ENCODE assay signal across 23 mouse cellular contexts in the genomic region with DNA sequence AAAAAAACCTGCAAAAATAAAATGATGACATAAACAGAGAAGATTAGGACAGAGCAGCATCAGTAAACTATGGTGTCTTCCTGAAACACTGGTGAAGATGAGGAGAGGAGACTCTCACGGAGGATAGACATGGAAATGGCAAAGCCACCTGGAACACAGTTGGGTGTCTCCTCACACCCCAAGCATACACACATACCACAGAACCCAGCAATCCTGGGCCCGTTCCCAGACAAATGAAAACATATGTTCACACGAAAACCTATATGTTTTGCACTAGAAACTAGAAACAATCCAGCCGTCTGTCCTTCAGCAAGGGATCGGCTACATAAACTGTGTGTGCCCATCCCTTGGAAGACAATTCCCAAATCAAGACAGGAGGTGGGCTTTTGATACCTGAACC. TPM values are rescaled to one million over a fixed set of nuclear protein-coding genes. Genes with fewer than 3 reads are reported as not detected.
DNase-seq lines count a peak whose midpoint lies in the region; ATAC-seq and TF ChIP-seq lines count a peak whose summit lies in the region.
"Had no signal": no experiment of that assay in that cellular context is flagged by ENCODE, and none has a peak within 500 bp of the region (broad histone marks: within the 10 kb centered on the region; RNA-seq: fewer than 3 reads in every experiment).

No protein-coding gene starts in this region.

- H3K9me3 ChIP-seq in forebrain, embryonic 12.5 days: no peaks in the 10 kb centered on the region
- no peaks in the 10 kb centered on the region for H3K9me3 ChIP-seq in forebrain, embryonic 16.5 days (ENCODE audit: control insufficient read depth, low read length)
- H3K9me3 ChIP-seq in limb, embryonic 14.5 days (ENCODE audit: control insufficient read depth, low read length): no peaks in the 10 kb centered on the region
- H3K9me3 ChIP-seq: heart, embryonic 13.5 days had no signal

- DNase-seq in gastrocnemius, adult 2 months: peak; percentile 11
- DNase-seq in gastrocnemius, postnatal 10 days: no peak
- DNase-seq in brain, adult 2 months (ENCODE audit: low read depth, low spot score): peak; percentile 49
- DNase-seq in limb, embryonic 14.5 days (ENCODE audit: low spot score): no peak
- no peak for DNase-seq in lung, postnatal 14 days
- no peak for DNase-seq in left cerebral cortex, postnatal 4 days
- DNase-seq: adrenal gland, postnatal 14 days; cerebellum, adult 18-20 months; cerebellum, adult 9-11 months; cerebellum, postnatal 36 days; gastrocnemius, postnatal 36 days; heart, adult 11 months; heart, postnatal 36 days had no signal

- H3K4me2 ChIP-seq in forebrain, embryonic 12.5 days: no peak overlapping the region
- no peak overlapping the region for H3K4me2 ChIP-seq in forebrain, embryonic 16.5 days (ENCODE audit: low read length)
- H3K4me2 ChIP-seq in limb, embryonic 14.5 days (replicated peaks; ENCODE audit: low read depth, low read length, severe bottlenecking): no peak overlapping the region
- H3K4me2 ChIP-seq: heart, embryonic 13.5 days had no signal

- 0 out of 2 replicates have a peak overlapping the region, but pooled peaks have one; percentile 31 for H3K27ac ChIP-seq in forebrain, embryonic 12.5 days
- no peak overlapping the region for H3K27ac ChIP-seq in forebrain, embryonic 16.5 days (ENCODE audit: low read length)
- no peak overlapping the region for H3K27ac ChIP-seq in gastrocnemius, adult 2 months
- H3K27ac ChIP-seq in limb, embryonic 14.5 days (replicated peaks; ENCODE audit: low read depth, low read length): 0 out of 2 replicates have a peak overlapping the region, but pooled peaks have one; percentile 33
- H3K27ac ChIP-seq: heart, embryonic 13.5 days had no signal

- no peaks in the 10 kb centered on the region for H3K36me3 ChIP-seq in forebrain, embryonic 12.5 days (replicated peaks)
- H3K36me3 ChIP-seq in forebrain, embryonic 16.5 days (ENCODE audit: control insufficient read depth, insufficient read depth): no peaks in the 10 kb centered on the region
- H3K36me3 ChIP-seq in limb, embryonic 14.5 days (ENCODE audit: control insufficient read depth, insufficient read depth, low read length): no peaks in the 10 kb centered on the region
- H3K36me3 ChIP-seq: heart, embryonic 13.5 days had no signal

- WGBS in forebrain, embryonic 12.5 days: 83% methylated on average over 5 of the region's 5 CpGs
- WGBS in forebrain, embryonic 16.5 days: 69% methylated on average over 5 of the region's 5 CpGs
- 40% methylated on average over 5 of the region's 5 CpGs for WGBS in limb, embryonic 14.5 days

- no peak overlapping the region for H3K4me3 ChIP-seq in forebrain, embryonic 12.5 days (replicated peaks)
- H3K4me3 ChIP-seq in forebrain, embryonic 16.5 days (replicated peaks; ENCODE audit: low read length): no peak overlapping the region
- no peak overlapping the region for H3K4me3 ChIP-seq in gastrocnemius, adult 2 months
- no peak overlapping the region for H3K4me3 ChIP-seq in limb, embryonic 14.5 days (replicated peaks; ENCODE audit: low read length)
- H3K4me3 ChIP-seq: heart, embryonic 13.5 days had no signal

- intact Hi-C loops in gastrocnemius, adult 2 months (cut with DNase I): no loop called here
- intact Hi-C loops in left cerebral cortex, postnatal 4 days (cut with DNase I): no loop called here

- TF ChIP-seq POLR2A in limb, embryonic 14.5 days (IDR thresholded peaks at IDR 0.05; ENCODE audit: borderline replicate concordance, extremely low read depth, insufficient read depth, insufficient read length): no peak

- TF ChIP-seq CTCF in gastrocnemius, adult 2 months (IDR thresholded peaks at IDR 0.05): no peak

- ATAC-seq in forebrain, embryonic 12.5 days (ENCODE audit: low FRiP score): no peak
- no peak for ATAC-seq in forebrain, embryonic 16.5 days
- ATAC-seq in limb, embryonic 14.5 days (ENCODE audit: low FRiP score, low read depth): no peak
- ATAC-seq: activated CD4-positive, CD25-positive, alpha-beta regulatory T cell, adult 4 months; hindbrain, embryonic 16.5 days; inflammation-experienced regulatory T-cells, adult 6 months; intestine, postnatal 0 days; Patski had no signal

- peaks cover 46% of the 10 kb centered on the region for H3K4me1 ChIP-seq in forebrain, embryonic 12.5 days
- H3K4me1 ChIP-seq in forebrain, embryonic 16.5 days (replicated peaks; ENCODE audit: control insufficient read depth, insufficient read depth, low read length): peaks cover 22% of the 10 kb centered on the region
- H3K4me1 ChIP-seq in limb, embryonic 14.5 days (ENCODE audit: control insufficient read depth, insufficient read depth, low read length): peaks cover 14% of the 10 kb centered on the region

- H3K27me3 ChIP-seq in forebrain, embryonic 12.5 days: peaks cover 35% of the 10 kb centered on the region
- no peaks in the 10 kb centered on the region for H3K27me3 ChIP-seq in forebrain, embryonic 16.5 days (replicated peaks; ENCODE audit: control insufficient read depth, insufficient read depth, low read length)
- H3K27me3 ChIP-seq in limb, embryonic 14.5 days (ENCODE audit: control insufficient read depth, insufficient read depth, low read length): no peaks in the 10 kb centered on the region
- H3K27me3 ChIP-seq: Patski had no signal

- H3K9ac ChIP-seq in forebrain, embryonic 12.5 days: no peak overlapping the region
- no peak overlapping the region for H3K9ac ChIP-seq in forebrain, embryonic 16.5 days (replicated peaks; ENCODE audit: low read depth, low read length)
- no peak overlapping the region for H3K9ac ChIP-seq in limb, embryonic 14.5 days (ENCODE audit: low read depth, low read length, severe bottlenecking)
- H3K9ac ChIP-seq: heart, embryonic 13.5 days had no signal

RNA-seq across cellular contexts. Expression of a gene that starts 9.6 kb away (rescaled TPM):
- polyA plus RNA-seq in forebrain, embryonic 12.5 days (2016; fragmentation: Nextera tagmentation; extraction: Ambion mirVana): 7.6 and 10.1 TPM in 2 replicates
- polyA plus RNA-seq in forebrain, embryonic 16.5 days (2015; fragmentation: Nextera tagmentation; extraction: Ambion mirVana): 11.1 and 16.4 TPM in 2 replicates
- 1 to 10 TPM; 3.0 to 4.3 TPM for total RNA-seq in gastrocnemius, adult 2 months (2021)
- total RNA-seq in gastrocnemius, postnatal 10 days (2021): 10 to 100 TPM; 12.3 to 12.7 TPM
- polyA plus RNA-seq in limb, embryonic 14.5 days (2012; rRNA removed): 41.4 and 52.9 TPM in 2 replicates
- polyA plus RNA-seq in limb, embryonic 14.5 days (2014; fragmentation: Nextera tagmentation; extraction: Ambion mirVana): 29.7 and 29.8 TPM in 2 replicates
- 10 to 100 TPM; 16.7 to 18.5 TPM for total RNA-seq in left cerebral cortex, postnatal 4 days (2021)
- total RNA-seq: MEL had no signal
- polyA plus RNA-seq: activated CD4-positive, CD25-positive, alpha-beta regulatory T cell, adult 4 months had no signal

RNA-seq across cellular contexts. Expression of a gene that starts 60.0 kb away (rescaled TPM):
- 0.60 and 1.1 TPM in 2 replicates for polyA plus RNA-seq in forebrain, embryonic 12.5 days (2016; fragmentation: Nextera tagmentation; extraction: Ambion mirVana)
- polyA plus RNA-seq in forebrain, embryonic 16.5 days (2015; fragmentation: Nextera tagmentation; extraction: Ambion mirVana): 0.39 and 0.53 TPM in 2 replicates
- under 1 TPM in 1 of 2 experiments, not detected in 1; 0.25 TPM for total RNA-seq in gastrocnemius, adult 2 months (2021)
- not detected for total RNA-seq in gastrocnemius, postnatal 10 days (2021)
- polyA plus RNA-seq in limb, embryonic 14.5 days (2012; rRNA removed): 5.2 and 5.4 TPM in 2 replicates
- polyA plus RNA-seq in limb, embryonic 14.5 days (2014; fragmentation: Nextera tagmentation; extraction: Ambion mirVana): 7.0 and 8.2 TPM in 2 replicates
- total RNA-seq in left cerebral cortex, postnatal 4 days (2021): under 1 TPM; 0.26 to 0.56 TPM
- total RNA-seq: MEL had no signal
- polyA plus RNA-seq: activated CD4-positive, CD25-positive, alpha-beta regulatory T cell, adult 4 months; C2C12 had no signal

Comparison
In these comparisons a context has a peak if more than half of its experiments do, and no peak if none do; other contexts are left out.
1. H3K27ac ChIP-seq: peak in forebrain, embryonic 12.5 days (single experiment) and limb, embryonic 14.5 days (single experiment); none in forebrain, embryonic 16.5 days (single experiment) and gastrocnemius, adult 2 months (single experiment).
2. DNase-seq: peak in gastrocnemius, adult 2 months (single experiment) and brain, adult 2 months (single experiment); none in gastrocnemius, postnatal 10 days (single experiment), limb, embryonic 14.5 days (single experiment), lung, postnatal 14 days (single experiment) and left cerebral cortex, postnatal 4 days (single experiment).